Mouse (Mus musculus) small intestine, adult 2 months (tissue): ENCODE results near the gene Nhlh2. TPM values are rescaled to one million over a fixed set of nuclear protein-coding genes. Genes with fewer than 3 reads are reported as not detected.

Source experiments
- H3K27ac ChIP-seq: fragments of 200-500 bp; 2 replicates; pipeline ENCODE4 v1.5.1; 2012; ENCODE audit warnings: low read depth, low read length, control low read depth, inconsistent platforms; ENCODE audit not compliant: insufficient read depth
- H3K27me3 ChIP-seq: fragments of 200-500 bp; 2 replicates; pipeline ENCODE4 v1.6.1; 2012; ENCODE audit warnings: mild to moderate bottlenecking, moderate library complexity, low read length, inconsistent platforms; ENCODE audit not compliant: control insufficient read depth, insufficient read depth
- H3K36me3 ChIP-seq: fragments of 200-500 bp; 2 replicates; pipeline ENCODE4 v1.6.1; 2012; ENCODE audit warnings: mild to moderate bottlenecking, low read length, control low read depth, inconsistent platforms; ENCODE audit not compliant: control insufficient read depth, insufficient read depth
- H3K4me1 ChIP-seq: fragments of 200-500 bp; 2 replicates; pipeline ENCODE4 v1.6.1; 2012; ENCODE audit warnings: low read length, inconsistent platforms, mixed read lengths; ENCODE audit not compliant: control insufficient read depth, insufficient read depth, insufficient read length
- H3K4me3 ChIP-seq: fragments of 200-500 bp; 2 replicates; pipeline ENCODE4 v1.5.1; 2012; ENCODE audit warnings: low read depth, mild to moderate bottlenecking, control low read depth, inconsistent platforms, low read length, moderate library complexity
- CTCF ChIP-seq: fragments of 200-500 bp; IDR thresholded peaks from 2 replicates; pipeline ENCODE4 v1.5.1; 2012; ENCODE audit warnings: low read depth, mild to moderate bottlenecking, control low read depth, inconsistent platforms, low read length, moderate library complexity, mixed read lengths; ENCODE audit not compliant: insufficient replicate concordance, insufficient read length; ENCODE audit errors: extremely low read depth
- POLR2A ChIP-seq: fragments of 200-500 bp; IDR thresholded peaks from 2 replicates; pipeline ENCODE4 v1.6.1; 2012; ENCODE audit warnings: low read depth, mild to moderate bottlenecking, control low read depth, inconsistent platforms, low read length, moderate library complexity
- WGBS: fragments of 180-500 bp; shearing (Covaris S2); methylation state at CpG from one replicate; pipeline ENCODE4 v1.1.7; 2018; 5-methylcytosine and 5-hydroxymethylcytosine counted together
- polyA plus RNA-seq: library from polyadenylated mRNA; depleted of rRNA; stranded (reverse); fragments of >200 nt; gene quantifications from 2 replicates; pipeline ENCODE4 v1.2.3, GENCODE M21; 2012

Gene Nhlh2
- polyA plus RNA-seq, 1 experiment = 0.05 TPM

DNA sequence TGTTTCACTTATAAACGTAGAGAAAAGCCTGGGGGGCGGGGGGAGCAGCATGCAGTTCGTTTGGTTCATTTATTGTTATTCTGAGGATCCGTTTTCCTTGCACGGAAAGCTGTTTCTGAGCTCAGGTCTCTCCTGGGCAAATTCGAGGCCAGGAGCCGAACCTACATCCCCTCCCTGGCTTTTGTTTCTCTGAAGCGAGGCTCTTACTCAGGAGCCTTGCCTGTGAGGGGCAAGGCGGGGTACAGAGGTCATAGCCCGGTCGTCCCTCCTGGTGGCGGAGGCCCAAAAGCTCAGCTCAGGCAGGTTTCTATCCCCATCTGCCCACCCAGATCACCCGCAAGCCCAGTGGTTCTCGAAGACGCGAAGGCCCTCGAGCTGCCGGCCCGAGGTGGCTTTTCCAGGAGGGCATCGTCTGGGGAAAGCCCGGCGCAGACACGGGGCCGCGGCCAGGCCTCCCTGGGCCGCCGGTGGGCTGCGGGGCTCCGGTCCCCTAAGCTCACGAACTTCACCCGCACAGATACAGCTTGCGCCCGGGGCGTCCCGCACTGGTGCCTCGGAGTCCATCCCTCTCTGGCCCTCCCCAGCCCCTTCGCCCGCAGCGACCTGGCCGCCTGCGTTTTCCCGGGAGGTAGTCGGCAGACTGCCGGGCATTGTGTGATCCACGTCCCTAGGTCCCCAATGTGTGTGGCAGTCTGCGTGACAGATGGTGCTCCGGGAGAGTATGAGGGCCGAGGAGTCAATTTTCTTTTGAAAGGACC lies 1.6 kb downstream of the Nhlh2 start:
- no peaks in the 10 kb centered on the region for H3K36me3 ChIP-seq
- peaks cover 37% of the 10 kb centered on the region for H3K27me3 ChIP-seq
- WGBS = 4% methylated on average over 48 of the region's 48 CpGs
- H3K27ac ChIP-seq = no peak overlapping the region
- H3K4me1 ChIP-seq = no peaks in the 10 kb centered on the region; the same call in 1 of the 2 replicates
- TF ChIP-seq POLR2A (no peak), CTCF (no peak)
- no peak overlapping the region for H3K4me3 ChIP-seq

DNA sequence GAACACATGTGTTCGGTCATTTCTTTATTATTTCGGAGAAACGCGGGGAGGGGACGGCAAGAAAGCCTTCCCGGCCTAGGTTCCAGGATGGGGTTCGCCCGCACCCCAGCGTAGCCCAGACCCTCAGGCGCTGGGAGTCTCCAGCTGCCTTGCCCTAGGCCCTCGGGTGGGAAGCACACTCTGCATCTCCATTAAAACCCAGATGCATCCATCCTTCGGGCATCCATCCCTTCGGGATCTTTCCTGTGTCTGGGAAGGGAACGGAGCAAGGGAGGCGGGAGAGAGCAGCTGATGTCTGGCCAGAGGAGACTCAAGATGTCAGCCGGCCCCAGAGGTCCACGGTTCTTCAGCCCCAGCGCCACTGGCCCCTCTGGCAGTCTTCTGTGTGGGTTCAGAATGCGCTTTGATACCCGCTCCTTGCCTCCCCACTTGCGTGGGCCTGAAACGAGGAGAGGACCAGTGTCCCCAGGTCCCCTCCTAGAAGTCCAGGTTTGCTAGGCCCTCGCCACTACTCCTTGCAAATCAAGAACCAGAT lies 2.3 kb downstream of the Nhlh2 start:
- WGBS = 9% methylated on average over 23 of the region's 23 CpGs
- peaks cover 37% of the 10 kb centered on the region for H3K27me3 ChIP-seq

DNA sequence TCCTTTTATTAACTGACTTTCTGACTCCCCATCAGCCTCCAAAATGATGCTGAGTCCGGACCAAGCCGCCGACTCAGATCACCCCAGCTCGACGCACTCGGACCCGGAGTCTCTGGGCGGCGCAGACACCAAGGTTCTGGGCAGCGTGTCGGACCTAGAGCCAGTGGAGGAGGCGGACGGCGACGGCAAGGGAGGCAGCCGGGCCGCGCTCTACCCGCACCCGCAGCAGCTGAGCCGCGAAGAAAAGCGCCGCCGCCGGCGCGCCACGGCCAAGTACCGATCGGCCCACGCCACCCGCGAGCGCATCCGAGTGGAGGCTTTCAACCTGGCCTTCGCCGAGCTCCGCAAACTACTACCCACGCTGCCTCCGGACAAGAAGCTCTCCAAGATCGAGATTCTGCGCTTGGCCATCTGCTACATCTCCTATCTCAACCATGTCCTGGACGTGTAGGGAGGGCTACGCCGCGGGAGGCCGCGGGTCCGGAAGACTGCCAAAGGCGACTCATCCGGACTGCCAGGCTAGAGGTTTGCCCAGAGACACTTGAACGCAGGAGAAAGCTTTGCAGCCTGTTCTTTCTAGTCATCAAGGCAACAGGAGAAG lies 2.8 kb downstream of the Nhlh2 start:
- Histone ChIP-seq H3K27ac (no peak overlapping the region), H3K4me1 (no peaks in the 10 kb centered on the region; the same call in 1 of the 2 replicates), H3K4me3 (0 out of 2 replicates have a peak overlapping the region, but pooled peaks have one; percentile 7), H3K27me3 (peaks cover 37% of the 10 kb centered on the region), H3K36me3 (no peaks in the 10 kb centered on the region)
- TF ChIP-seq POLR2A (no peak), CTCF (no peak)
- WGBS = 4% methylated on average over 53 of the region's 53 CpGs

More for the DNA sequence above, 2.3 kb downstream of the Nhlh2 start:
- Histone ChIP-seq H3K4me3 (no peak overlapping the region), H3K27ac (no peak overlapping the region), H3K4me1 (no peaks in the 10 kb centered on the region; the same call in 1 of the 2 replicates), H3K36me3 (no peaks in the 10 kb centered on the region)
- no peak for TF ChIP-seq POLR2A
- TF ChIP-seq CTCF = no peak

DNA sequence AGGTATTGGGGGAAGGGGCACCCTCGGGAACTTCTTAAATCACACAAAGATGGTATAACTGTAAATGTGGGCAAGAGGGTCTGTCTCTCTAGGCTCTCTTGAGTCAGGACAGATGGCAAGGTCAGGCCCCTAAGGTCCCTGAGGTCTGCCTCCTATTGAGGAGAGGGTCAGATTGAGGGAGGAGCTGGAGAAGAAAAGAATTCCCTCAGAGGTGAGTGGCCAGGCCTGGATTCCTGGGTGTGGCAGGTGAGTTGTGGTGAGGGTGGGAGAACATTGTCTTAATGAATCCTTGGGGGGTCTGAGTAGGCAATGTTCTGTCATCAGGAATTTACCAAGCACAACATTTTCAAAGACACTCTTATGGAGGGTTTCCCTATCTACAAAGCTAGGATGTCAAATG lies 10.7 kb downstream of the Nhlh2 start:
- peaks cover 21% of the 10 kb centered on the region for H3K27me3 ChIP-seq
- no peak overlapping the region for H3K4me3 ChIP-seq
- H3K4me1 ChIP-seq = no peaks in the 10 kb centered on the region
- TF ChIP-seq POLR2A (no peak), CTCF (no peak)
- no peaks in the 10 kb centered on the region for H3K36me3 ChIP-seq
- no peak overlapping the region for H3K27ac ChIP-seq
- 79% methylated on average over 1 of the region's 1 CpGs for WGBS

DNA sequence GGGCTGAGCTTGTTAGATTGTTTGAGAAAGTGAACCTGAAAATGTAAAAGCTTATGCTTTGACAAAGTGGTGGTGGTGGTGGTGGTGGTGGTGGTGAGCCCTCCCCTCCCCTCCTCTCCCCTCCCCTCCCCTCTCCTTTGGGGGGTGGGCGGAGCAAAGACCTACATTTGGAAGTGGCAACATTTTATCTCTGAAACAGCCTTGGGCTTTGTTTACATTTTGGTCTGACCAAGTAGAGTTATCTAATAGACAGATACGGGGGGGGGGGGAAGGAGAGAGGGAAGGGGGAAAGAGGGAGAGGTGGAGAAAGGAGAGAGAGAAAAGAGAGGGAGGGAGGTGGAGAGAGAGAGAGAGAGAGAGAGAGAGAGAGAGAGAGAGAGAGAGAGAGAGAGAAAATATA lies 12.8 kb downstream of the Nhlh2 start:
- H3K4me3 ChIP-seq = no peak overlapping the region
- H3K27ac ChIP-seq = no peak overlapping the region
- WGBS = 16% methylated on average over 2 of the region's 2 CpGs
- no peaks in the 10 kb centered on the region for H3K4me1 ChIP-seq
- H3K27me3 ChIP-seq = peaks cover 21% of the 10 kb centered on the region
- TF ChIP-seq CTCF (no peak), POLR2A (no peak)
- no peaks in the 10 kb centered on the region for H3K36me3 ChIP-seq

DNA sequence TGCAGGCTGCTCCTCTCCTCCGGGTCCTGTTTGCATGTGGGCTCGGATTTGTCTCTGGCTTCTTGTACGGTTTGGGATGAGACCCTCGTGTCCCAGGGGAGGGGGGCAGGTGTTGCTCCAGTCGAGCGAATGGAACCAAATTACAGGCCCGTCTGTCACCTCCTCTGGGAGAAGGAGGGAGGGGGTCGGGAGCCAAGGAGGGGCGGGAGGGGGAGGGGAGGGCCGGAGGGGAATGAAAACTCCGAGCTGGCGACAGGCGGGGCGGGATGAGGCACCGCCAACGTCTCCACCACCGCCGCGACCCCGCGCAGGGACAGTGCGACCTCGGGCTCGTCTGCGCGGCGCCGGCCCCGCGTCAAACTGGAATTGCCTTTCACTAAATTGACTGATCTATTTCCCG lies 13.5 kb downstream of the Nhlh2 start:
- H3K4me3 ChIP-seq = no peak overlapping the region
- H3K36me3 ChIP-seq = no peaks in the 10 kb centered on the region
- no peaks in the 10 kb centered on the region for H3K4me1 ChIP-seq
- TF ChIP-seq CTCF (no peak), POLR2A (no peak)
- 4% methylated on average over 31 of the region's 31 CpGs for WGBS
- H3K27ac ChIP-seq = no peak overlapping the region
- H3K27me3 ChIP-seq = peaks cover 21% of the 10 kb centered on the region

DNA sequence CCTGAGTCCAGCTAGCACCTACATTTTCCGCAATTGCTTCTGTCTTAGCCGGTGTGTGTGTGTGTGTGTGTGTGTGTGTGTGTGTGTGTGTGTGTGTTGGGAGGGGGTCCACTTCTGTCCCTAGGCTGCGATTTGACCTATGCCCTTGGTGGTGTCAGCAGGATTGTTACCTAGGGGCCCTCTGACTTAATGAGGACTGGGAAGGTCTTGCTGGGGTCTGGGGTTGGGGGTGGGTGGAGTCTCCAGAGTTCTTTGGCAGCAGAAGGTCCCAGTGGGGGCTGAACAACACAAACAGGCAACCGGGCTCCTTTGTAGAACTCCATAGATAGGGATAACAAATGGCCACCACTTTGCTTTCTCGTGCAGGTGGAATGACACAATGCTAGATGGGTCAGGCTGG lies 14.0 kb downstream of the Nhlh2 start:
- no peak for TF ChIP-seq POLR2A
- TF ChIP-seq CTCF = no peak
- Histone ChIP-seq H3K4me3 (no peak overlapping the region), H3K4me1 (no peaks in the 10 kb centered on the region), H3K27me3 (peaks cover 21% of the 10 kb centered on the region), H3K27ac (no peak overlapping the region), H3K36me3 (no peaks in the 10 kb centered on the region)
- WGBS = 38% methylated on average over 5 of the region's 5 CpGs
